Mouse (Mus musculus) neural tube, embryonic 13.5 days (tissue): ENCODE measurements around the gene C3. TPM values are rescaled to one million over a fixed set of nuclear protein-coding genes. Genes with fewer than 3 reads are reported as not detected.

Experiments used
- ATAC-seq: fragments of 200-750 bp; cut with Nextera tagmentation; 2 replicates; pipeline ENCODE4 v1.8.0; 2017; ENCODE audit warnings: low read depth, mild to moderate bottlenecking, moderate TSS enrichment, moderate library complexity
- H3K27ac ChIP-seq: fragments of 300-500 bp; sonication (generic); replicated peaks from 2 replicates; pipeline ENCODE4 v1.5.1; 2015; ENCODE audit warnings: moderate library complexity, mild to moderate bottlenecking, inconsistent platforms
- H3K27me3 ChIP-seq: fragments of 300-500 bp; sonication (generic); 2 replicates; pipeline ENCODE4 v1.6.1; 2015; ENCODE audit warnings: mild to moderate bottlenecking, inconsistent platforms
- H3K36me3 ChIP-seq: fragments of 300-500 bp; sonication (generic); 2 replicates; pipeline ENCODE4 v1.6.1; 2015; ENCODE audit warnings: mild to moderate bottlenecking, inconsistent platforms
- H3K4me1 ChIP-seq: fragments of 300-500 bp; sonication (generic); replicated peaks from 2 replicates; pipeline ENCODE4 v1.6.1; 2015; ENCODE audit warnings: inconsistent platforms
- H3K4me2 ChIP-seq: fragments of 300-500 bp; sonication (generic); 2 replicates; pipeline ENCODE4 v1.6.1; 2015; ENCODE audit warnings: inconsistent platforms, mild to moderate bottlenecking, moderate library complexity
- H3K4me3 ChIP-seq: fragments of 300-500 bp; sonication (generic); 2 replicates; pipeline ENCODE4 v1.5.1; 2015; ENCODE audit warnings: mild to moderate bottlenecking, inconsistent platforms
- H3K9ac ChIP-seq: fragments of 300-500 bp; sonication (generic); 2 replicates; pipeline ENCODE4 v1.6.1; 2015; ENCODE audit warnings: moderate library complexity, mild to moderate bottlenecking, inconsistent platforms
- H3K9me3 ChIP-seq: fragments of 300-500 bp; sonication (generic); 2 replicates; pipeline ENCODE4 v1.6.1; 2016; ENCODE audit warnings: inconsistent platforms
- WGBS: fragments of 180-500 bp; shearing (Covaris S2); methylation state at CpG from one replicate; pipeline ENCODE4 v1.1.7; 2015; 5-methylcytosine and 5-hydroxymethylcytosine counted together
- polyA plus RNA-seq: library from polyadenylated mRNA; unstranded; fragments of >200 nt; fragmentation: Nextera tagmentation; extraction: Ambion mirVana; gene quantifications from 2 replicates; pipeline ENCODE4 v1.2.1, GENCODE M21; 2015

The C3 gene
- polyA plus RNA-seq, 1 experiment from 2014 or later: 1.6 TPM

GRCm38 (mm10) chr17:57230728-57231125 is 2.8 kb upstream of the C3 start:
- no peak for ATAC-seq
- 77% methylated on average over 6 of the region's 6 CpGs for WGBS
- no peaks in the 10 kb centered on the region for H3K9me3 ChIP-seq
- no peaks in the 10 kb centered on the region for H3K27me3 ChIP-seq
- H3K4me2 ChIP-seq: no peak overlapping the region
- no peak overlapping the region for H3K9ac ChIP-seq
- no peak overlapping the region for H3K4me3 ChIP-seq
- peaks cover 13% of the 10 kb centered on the region for H3K36me3 ChIP-seq
- H3K27ac ChIP-seq: no peak overlapping the region
- H3K4me1 ChIP-seq: no peaks in the 10 kb centered on the region

GRCm38 (mm10) chr17:57229851-57230727 is 2.2 kb upstream of the C3 start:
- no peaks in the 10 kb centered on the region for H3K9me3 ChIP-seq
- 81% methylated on average over 15 of the region's 15 CpGs for WGBS
- no peaks in the 10 kb centered on the region for H3K27me3 ChIP-seq
- no peak overlapping the region for H3K4me2 ChIP-seq
- no peak for ATAC-seq
- no peak overlapping the region for H3K4me3 ChIP-seq
- H3K36me3 ChIP-seq: peaks cover 9% of the 10 kb centered on the region; the same call in 1 of the 2 replicates
- H3K9ac ChIP-seq: no peak overlapping the region
- H3K27ac ChIP-seq: no peak overlapping the region
- H3K4me1 ChIP-seq: no peaks in the 10 kb centered on the region

GRCm38 (mm10) chr17:57228873-57229272 is 937 bp upstream of the C3 start:
- Histone ChIP-seq H3K27me3 (no peaks in the 10 kb centered on the region), H3K4me2 (no peak overlapping the region), H3K27ac (no peak overlapping the region), H3K4me1 (no peaks in the 10 kb centered on the region), H3K9ac (no peak overlapping the region), H3K36me3 (no peaks in the 10 kb centered on the region), H3K9me3 (no peaks in the 10 kb centered on the region), H3K4me3 (no peak overlapping the region)
- 84% methylated on average over 3 of the region's 3 CpGs for WGBS
- no peak for ATAC-seq

GRCm38 (mm10) chr17:57227468-57227867 is 468 bp downstream of the C3 start:
- Histone ChIP-seq H3K27me3 (no peaks in the 10 kb centered on the region), H3K27ac (no peak overlapping the region), H3K4me3 (no peak overlapping the region), H3K4me2 (no peak overlapping the region), H3K36me3 (no peaks in the 10 kb centered on the region), H3K9me3 (no peaks in the 10 kb centered on the region), H3K9ac (no peak overlapping the region), H3K4me1 (no peaks in the 10 kb centered on the region)
- no peak for ATAC-seq
- WGBS: 91% methylated on average over 2 of the region's 2 CpGs

GRCm38 (mm10) chr17:57223313-57223712 is 4.6 kb downstream of the C3 start:
- Histone ChIP-seq H3K27ac (no peak overlapping the region), H3K4me1 (0 out of 2 replicates have a peak, but pooled peaks cover 5% of the 10 kb centered on the region), H3K4me3 (no peak overlapping the region), H3K27me3 (no peaks in the 10 kb centered on the region; the same call in 1 of the 2 replicates), H3K9me3 (no peaks in the 10 kb centered on the region), H3K9ac (no peak overlapping the region), H3K4me2 (no peak overlapping the region), H3K36me3 (no peaks in the 10 kb centered on the region)
- no peak for ATAC-seq
- 73% methylated on average over 9 of the region's 9 CpGs for WGBS

GRCm38 (mm10) chr17:57221911-57222310 is 6.0 kb downstream of the C3 start:
- Histone ChIP-seq H3K36me3 (no peaks in the 10 kb centered on the region), H3K9me3 (no peaks in the 10 kb centered on the region), H3K4me2 (no peak overlapping the region), H3K4me3 (no peak overlapping the region), H3K27me3 (no peaks in the 10 kb centered on the region; the same call in 1 of the 2 replicates), H3K27ac (no peak overlapping the region), H3K4me1 (0 out of 2 replicates have a peak, but pooled peaks cover 5% of the 10 kb centered on the region), H3K9ac (no peak overlapping the region)
- no peak for ATAC-seq
- WGBS: 82% methylated on average over 4 of the region's 4 CpGs

GRCm38 (mm10) chr17:57219884-57220207 is 8.1 kb downstream of the C3 start:
- Histone ChIP-seq H3K36me3 (no peaks in the 10 kb centered on the region), H3K4me2 (no peak overlapping the region), H3K27ac (no peak overlapping the region), H3K9me3 (no peaks in the 10 kb centered on the region), H3K4me1 (0 out of 2 replicates have a peak, but pooled peaks cover 5% of the 10 kb centered on the region), H3K4me3 (no peak overlapping the region), H3K9ac (no peak overlapping the region), H3K27me3 (no peaks in the 10 kb centered on the region; the same call in 1 of the 2 replicates)
- 18% methylated on average over 3 of the region's 3 CpGs for WGBS
- no peak for ATAC-seq

- WGBS: 26% methylated on average over 11 of the region's 11 CpGs
- Histone ChIP-seq H3K9ac (no peak overlapping the region), H3K9me3 (no peaks in the 10 kb centered on the region), H3K4me3 (no peak overlapping the region), H3K27ac (no peak overlapping the region), H3K4me1 (0 out of 2 replicates have a peak, but pooled peaks cover 5% of the 10 kb centered on the region), H3K27me3 (no peaks in the 10 kb centered on the region; the same call in 1 of the 2 replicates), H3K4me2 (no peak overlapping the region), H3K36me3 (no peaks in the 10 kb centered on the region)
- ATAC-seq: no peak; the same call in 1 of the 2 replicates
These were observed 8.6 kb downstream of the C3 start for GRCm38 (mm10) chr17:57219167-57219883.

GRCm38 (mm10) chr17:57218335-57218900 is 9.5 kb downstream of the C3 start:
- Histone ChIP-seq H3K27me3 (no peaks in the 10 kb centered on the region; the same call in 1 of the 2 replicates), H3K4me3 (no peak overlapping the region), H3K36me3 (no peaks in the 10 kb centered on the region), H3K4me1 (0 out of 2 replicates have a peak, but pooled peaks cover 5% of the 10 kb centered on the region), H3K9me3 (no peaks in the 10 kb centered on the region), H3K4me2 (no peak overlapping the region), H3K9ac (no peak overlapping the region), H3K27ac (no peak overlapping the region)
- WGBS: 81% methylated on average over 12 of the region's 12 CpGs
- no peak for ATAC-seq

GRCm38 (mm10) chr17:57214676-57215387 is 13.1 kb downstream of the C3 start:
- Histone ChIP-seq H3K4me1 (0 out of 2 replicates have a peak, but pooled peaks cover 5% of the 10 kb centered on the region), H3K4me2 (peak overlapping the region; percentile 30), H3K9ac (peak overlapping the region; percentile 49; the same call in 1 of the 2 replicates), H3K4me3 (no peak overlapping the region), H3K36me3 (no peaks in the 10 kb centered on the region), H3K9me3 (no peaks in the 10 kb centered on the region), H3K27me3 (no peaks in the 10 kb centered on the region), H3K27ac (no peak overlapping the region; the same call in 1 of the 2 replicates)
- 46% methylated on average over 13 of the region's 13 CpGs for WGBS
- ATAC-seq: peak; percentile 84

- Histone ChIP-seq H3K4me1 (no peaks in the 10 kb centered on the region), H3K4me2 (no peak overlapping the region), H3K27ac (no peak overlapping the region), H3K9ac (no peak overlapping the region), H3K27me3 (no peaks in the 10 kb centered on the region), H3K9me3 (no peaks in the 10 kb centered on the region), H3K36me3 (no peaks in the 10 kb centered on the region), H3K4me3 (no peak overlapping the region)
- WGBS: 73% methylated on average over 9 of the region's 9 CpGs
- no peak for ATAC-seq
These were observed 16.4 kb downstream of the C3 start for GRCm38 (mm10) chr17:57211501-57211900.
